Mouse (Mus musculus) E14TG2a.4 (cell line): Measurements from ENCODE around the gene Kif1b.

Experiments used
- CTCF ChIP-seq: conservative IDR thresholded peaks from 2 replicates; pipeline ENCODE4 v1.5.1; 2014; ENCODE audit warnings: low read length
- POU5F1 ChIP-seq: IDR thresholded peaks from 2 replicates; pipeline ENCODE4 v1.6.1; 2014; ENCODE audit warnings: low read length, borderline replicate concordance

GRCm38 (mm10) chr4:149261466-149261865, 46.0 kb downstream of the Kif1b start:
- TF ChIP-seq CTCF (no peak), POU5F1 (no peak)
